8 mouse cellular contexts compared by ENCODE assay signal in genomic region chr1:180510442-180510841, GRCm38 (mm10). TPM values are rescaled to one million over a fixed set of nuclear protein-coding genes. Genes with fewer than 3 reads are reported as not detected.
DNase-seq lines count a peak whose midpoint lies in the region; ATAC-seq and TF ChIP-seq lines count a peak whose summit lies in the region.

No protein-coding gene starts in this region.

- no peak overlapping the region for H3K9ac ChIP-seq in liver, adult 2 months (ENCODE audit: low read depth, low read length)
- no peak overlapping the region for H3K9ac ChIP-seq in neural tube, embryonic 15.5 days (replicated peaks)
- H3K9ac ChIP-seq in midbrain, embryonic 16.5 days (ENCODE audit: low read depth, low read length), result no peak overlapping the region

- H3K27me3 ChIP-seq in liver, adult 2 months (ENCODE audit: control insufficient read depth, insufficient read depth, low read length), result no peaks in the 10 kb centered on the region
- no peaks in the 10 kb centered on the region for H3K27me3 ChIP-seq in myocyte (ENCODE audit: control insufficient read depth, insufficient read depth, insufficient read length)
- H3K27me3 ChIP-seq in neural tube, embryonic 15.5 days (replicated peaks), result no peaks in the 10 kb centered on the region
- H3K27me3 ChIP-seq in midbrain, embryonic 16.5 days (ENCODE audit: control insufficient read depth, insufficient read depth, low read depth, low read length), result no peaks in the 10 kb centered on the region

- H3K27ac ChIP-seq in liver, adult 2 months (replicated peaks; ENCODE audit: insufficient read depth, low read depth, low read length), result no peak overlapping the region
- H3K27ac ChIP-seq in neural tube, embryonic 15.5 days (replicated peaks), result no peak overlapping the region
- H3K27ac ChIP-seq in midbrain, embryonic 16.5 days (ENCODE audit: low read length), result no peak overlapping the region

- H3K9me3 ChIP-seq in neural tube, embryonic 15.5 days (replicated peaks), result no peaks in the 10 kb centered on the region
- no peaks in the 10 kb centered on the region for H3K9me3 ChIP-seq in midbrain, embryonic 16.5 days (replicated peaks; ENCODE audit: control insufficient read depth, low read length, poor library complexity, severe bottlenecking)

- no peaks in the 10 kb centered on the region for H3K79me2 ChIP-seq in liver, adult 2 months (ENCODE audit: control insufficient read depth, insufficient read depth, low read length)
- no peaks in the 10 kb centered on the region for H3K79me2 ChIP-seq in myocyte (ENCODE audit: control insufficient read depth, insufficient read depth)

- peak; percentile 4 for DNase-seq in liver, adult 2 months (ENCODE audit: extremely low read depth, low read depth, low spot score)
- no peak for DNase-seq in liver
- DNase-seq in frontal cortex, postnatal 14 days (ENCODE audit: low spot score in 2 of 2), result peak; percentile 35 to 46
- peak; percentile 39 to 84 for DNase-seq in left cerebral cortex, adult 9 months (ENCODE audit: low spot score in 2 of 2)
- no peak for DNase-seq in urinary bladder, postnatal 10 days (ENCODE audit: low spot score)

- no peak for ATAC-seq in neural tube, embryonic 15.5 days (ENCODE audit: low FRiP score)
- ATAC-seq in midbrain, embryonic 16.5 days, result no peak

- TF ChIP-seq CTCF in liver, adult 2 months (IDR thresholded peaks at IDR 0.05; ENCODE audit: low read depth, low read length), result no peak

- H3K36me3 ChIP-seq in liver, adult 2 months (ENCODE audit: control insufficient read depth, insufficient read depth, low read length), result no peaks in the 10 kb centered on the region
- H3K36me3 ChIP-seq in myocyte (ENCODE audit: control insufficient read depth, insufficient read depth), result no peaks in the 10 kb centered on the region
- no peaks in the 10 kb centered on the region for H3K36me3 ChIP-seq in neural tube, embryonic 15.5 days
- no peaks in the 10 kb centered on the region for H3K36me3 ChIP-seq in midbrain, embryonic 16.5 days (ENCODE audit: control insufficient read depth, insufficient read depth, low read length)

- H3K4me3 ChIP-seq in liver, adult 2 months (ENCODE audit: insufficient read depth, low read depth, low read length), result no peak overlapping the region
- H3K4me3 ChIP-seq in myocyte, result no peak overlapping the region
- H3K4me3 ChIP-seq in neural tube, embryonic 15.5 days (replicated peaks), result no peak overlapping the region
- no peak overlapping the region for H3K4me3 ChIP-seq in midbrain, embryonic 16.5 days (ENCODE audit: low read depth, low read length)

- WGBS in liver, adult 2 months, result 71% methylated on average over 15 of the region's 15 CpGs
- WGBS in neural tube, embryonic 15.5 days, result 70% methylated on average over 15 of the region's 15 CpGs
- 78% methylated on average over 15 of the region's 15 CpGs for WGBS in midbrain, embryonic 16.5 days

- H3ac ChIP-seq in myocyte (ENCODE audit: control insufficient read depth, insufficient read length), result no peak overlapping the region

- peak overlapping the region; percentile 18 for H3K4me2 ChIP-seq in myocyte (ENCODE audit: low read depth)
- no peak overlapping the region for H3K4me2 ChIP-seq in neural tube, embryonic 15.5 days
- no peak overlapping the region for H3K4me2 ChIP-seq in midbrain, embryonic 16.5 days (ENCODE audit: low read length)

- no peak for TF ChIP-seq POLR2A in liver, adult 2 months (IDR thresholded peaks at IDR 0.05; ENCODE audit: extremely low read depth, insufficient read depth, low read length)
- no peak for TF ChIP-seq POLR2A in myocyte (IDR thresholded peaks at IDR 0.05; ENCODE audit: insufficient read length, low read depth)

- H3K4me1 ChIP-seq in liver, adult 2 months (ENCODE audit: control insufficient read depth, insufficient read depth, low read length), result no peaks in the 10 kb centered on the region
- H3K4me1 ChIP-seq in neural tube, embryonic 15.5 days, result no peaks in the 10 kb centered on the region
- H3K4me1 ChIP-seq in midbrain, embryonic 16.5 days (ENCODE audit: control insufficient read depth, insufficient read depth, low read length), result no peaks in the 10 kb centered on the region

TF ChIP-seq in myocyte, 11 proteins besides CTCF, POLR2A, EP300 and RAD21:
- TF ChIP-seq REST (IDR thresholded peaks at IDR 0.05; ENCODE audit: insufficient read depth, insufficient read length) (no peak), MYOG (IDR thresholded peaks at IDR 0.05; ENCODE audit: control insufficient read depth in 1 of 3, insufficient read depth in 1 of 3, insufficient read length in 2 of 3, low read depth in 2 of 3) (peak; percentile 63 to 95 (median 87)), MYOD1 (IDR thresholded peaks at IDR 0.05; ENCODE audit: control insufficient read depth in 1 of 3, insufficient read length in 2 of 3, low read depth in 2 of 3) (peak in 2 of 3 experiments; percentile 56 to 61), POLR2AphosphoS2 (IDR thresholded peaks at IDR 0.05; ENCODE audit: insufficient read length, low read depth) (no peak), TCF3 (IDR thresholded peaks at IDR 0.05; ENCODE audit: insufficient read length, low read depth) (peak; percentile 63), CEBPB (IDR thresholded peaks at IDR 0.05; ENCODE audit: insufficient read depth, poor library complexity, severe bottlenecking) (no peak), TCF12 (IDR thresholded peaks at IDR 0.05; ENCODE audit: insufficient read depth, poor library complexity, severe bottlenecking) (peak; percentile 78)

RNA-seq across cellular contexts. Expression of gene Stum, which starts 27.1 kb away (rescaled TPM):
- total RNA-seq in liver, adult 2 months (2014; rRNA removed), result 0.09 and 1.1 TPM in 2 replicates
- polyA plus RNA-seq in liver, adult 2 months (2012; rRNA removed), result 0.19 and 0.22 TPM in 2 replicates
- polyA plus RNA-seq in myocyte (2012; fragmentation: generic; extraction: Trizol), result 0.28 TPM
- polyA plus RNA-seq in neural tube, embryonic 15.5 days (2015; fragmentation: Nextera tagmentation; extraction: Ambion mirVana), result 21.8 and 23.5 TPM in 2 replicates
- polyA plus RNA-seq in midbrain, embryonic 16.5 days (2015; fragmentation: Nextera tagmentation; extraction: Ambion mirVana), result 7.0 and 11.5 TPM in 2 replicates

RNA-seq across cellular contexts. Expression of gene Parp1, which starts 58.3 kb away (rescaled TPM):
- 25.4 and 28.3 TPM in 2 replicates for total RNA-seq in liver, adult 2 months (2014; rRNA removed)
- polyA plus RNA-seq in liver, adult 2 months (2012; rRNA removed), result 13.2 and 14.6 TPM in 2 replicates
- 29.2 TPM for polyA plus RNA-seq in myocyte (2012; fragmentation: generic; extraction: Trizol)
- polyA plus RNA-seq in neural tube, embryonic 15.5 days (2015; fragmentation: Nextera tagmentation; extraction: Ambion mirVana), result 89.1 and 93.8 TPM in 2 replicates
- polyA plus RNA-seq in midbrain, embryonic 16.5 days (2015; fragmentation: Nextera tagmentation; extraction: Ambion mirVana), result 75.6 and 84.0 TPM in 2 replicates

Comparison
In these comparisons a context has a peak if more than half of its experiments do, and no peak if none do; other contexts are left out.
1. DNase-seq: peak in liver, adult 2 months (single experiment), frontal cortex, postnatal 14 days (2 of 2) and left cerebral cortex, adult 9 months (2 of 2); none in liver (single experiment) and urinary bladder, postnatal 10 days (single experiment).